ENCODE assay signal across 8 mouse cellular contexts in the genomic region with DNA sequence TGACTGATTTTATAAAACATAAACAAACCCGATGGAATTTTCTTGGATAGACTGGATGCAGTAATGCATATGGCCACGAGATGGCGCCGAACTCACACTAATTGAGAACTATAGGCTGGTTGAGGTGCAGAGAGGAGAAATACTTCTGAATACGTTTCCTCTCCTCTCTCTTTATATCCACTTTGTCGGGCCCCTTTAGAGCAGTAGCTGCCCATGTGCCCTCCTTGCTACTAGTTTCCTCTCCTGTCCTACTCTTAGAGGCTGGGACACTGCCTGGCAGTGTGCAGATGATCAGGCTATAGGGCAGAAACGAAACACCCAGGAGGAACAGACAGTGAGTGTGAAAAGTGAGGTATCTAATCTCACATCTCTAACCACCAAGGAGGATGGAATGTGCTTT. TPM values are rescaled to one million over a fixed set of nuclear protein-coding genes. Genes with fewer than 3 reads are reported as not detected.
DNase-seq lines count a peak whose midpoint lies in the region; ATAC-seq and TF ChIP-seq lines count a peak whose summit lies in the region.

No protein-coding gene starts in this region.

- no peak overlapping the region for H3K4me3 ChIP-seq in intestine, postnatal 0 days (ENCODE audit: low read depth, low read length)
- no peak overlapping the region for H3K4me3 ChIP-seq in midbrain, embryonic 10.5 days

- no peaks in the 10 kb centered on the region for H3K4me1 ChIP-seq in intestine, postnatal 0 days (replicated peaks; ENCODE audit: control insufficient read depth, insufficient read depth, low read length)
- H3K4me1 ChIP-seq in midbrain, embryonic 10.5 days = peaks cover 3% of the 10 kb centered on the region; the same call in 1 of the 2 replicates

- peak; percentile 51; the same call in 1 of the 2 replicates for ATAC-seq in cerebellum, adult (ENCODE audit: insufficient number of reproducible peaks, low FRiP score, low TSS enrichment)
- peak; percentile 83 for ATAC-seq in granulocyte monocyte progenitor cell, adult 5-6 weeks (replicated peaks; ENCODE audit: poor library complexity, severe bottlenecking)
- ATAC-seq in intestine, postnatal 0 days = peak; percentile 52; the same call in 1 of the 2 replicates

- H3K9me3 ChIP-seq in intestine, postnatal 0 days (ENCODE audit: control insufficient read depth) = no peaks in the 10 kb centered on the region
- H3K9me3 ChIP-seq in midbrain, embryonic 10.5 days (replicated peaks) = no peaks in the 10 kb centered on the region

- no peak overlapping the region for H3K9ac ChIP-seq in intestine, postnatal 0 days (ENCODE audit: low read depth, low read length)

- WGBS in intestine, postnatal 0 days = 5% methylated on average over 7 of the region's 7 CpGs
- WGBS in midbrain, embryonic 10.5 days = 14% methylated on average over 7 of the region's 7 CpGs

- DNase-seq in cerebellum, adult 11-12 months = no peak
- peak; percentile 59 to 60 for DNase-seq in cerebellum, postnatal 4 days (ENCODE audit: low spot score in 2 of 2)
- peak; percentile 60 to 66 for DNase-seq in left cerebral cortex, postnatal 36 days (ENCODE audit: low spot score in 2 of 2)
- peak; percentile 62 for DNase-seq in midbrain, embryonic 10.5 days (ENCODE audit: low spot score)
- peak; percentile 12 for DNase-seq in skeletal muscle tissue, adult 2 months (ENCODE audit: low read depth, low spot score)

- peak overlapping the region; percentile 51 for H3K4me2 ChIP-seq in intestine, postnatal 0 days (replicated peaks; ENCODE audit: low read depth)

- intact Hi-C loops in left cerebral cortex, postnatal 36 days (cut with DNase I) = no loop called here

- no peak overlapping the region for H3K27ac ChIP-seq in intestine, postnatal 0 days (ENCODE audit: low read depth, low read length)
- no peak overlapping the region for H3K27ac ChIP-seq in midbrain, embryonic 10.5 days (replicated peaks)

- H3K36me3 ChIP-seq in intestine, postnatal 0 days (ENCODE audit: control insufficient read depth, insufficient read depth) = no peaks in the 10 kb centered on the region
- H3K36me3 ChIP-seq in midbrain, embryonic 10.5 days = no peaks in the 10 kb centered on the region

- H3K27me3 ChIP-seq in intestine, postnatal 0 days (replicated peaks; ENCODE audit: control insufficient read depth, insufficient read depth, low read length) = no peaks in the 10 kb centered on the region
- H3K27me3 ChIP-seq in midbrain, embryonic 10.5 days (ENCODE audit: low read depth, poor library complexity, severe bottlenecking) = no peaks in the 10 kb centered on the region

- TF ChIP-seq CTCF in intestine, postnatal 0 days (IDR thresholded peaks at IDR 0.05; ENCODE audit: low read depth) = peak; percentile 86

RNA-seq across cellular contexts. Expression of a gene that starts 16.7 kb away (rescaled TPM):
- total RNA-seq in granulocyte monocyte progenitor cell, adult 5-6 weeks (2014; fragmentation: Nextera tagmentation) = not detected in 2 replicates
- not detected in 2 replicates for total RNA-seq in granulocyte monocyte progenitor cell, adult 5-6 weeks (2017)
- polyA plus RNA-seq in intestine, postnatal 0 days (2015; fragmentation: Nextera tagmentation; extraction: Ambion mirVana) = 10.2 and 12.0 TPM in 2 replicates
- total RNA-seq in left cerebral cortex, postnatal 36 days (2021) = not detected
- not detected in 2 replicates for polyA plus RNA-seq in midbrain, embryonic 10.5 days (2016; fragmentation: Nextera tagmentation; extraction: Ambion mirVana)

RNA-seq across cellular contexts. Expression of a gene that starts 33.2 kb away (rescaled TPM):
- not detected in 2 replicates for total RNA-seq in granulocyte monocyte progenitor cell, adult 5-6 weeks (2014; fragmentation: Nextera tagmentation)
- not detected in 2 replicates for total RNA-seq in granulocyte monocyte progenitor cell, adult 5-6 weeks (2017)
- not detected in 2 replicates for polyA plus RNA-seq in intestine, postnatal 0 days (2015; fragmentation: Nextera tagmentation; extraction: Ambion mirVana)
- total RNA-seq in left cerebral cortex, postnatal 36 days (2021) = under 1 TPM in 1 of 2 experiments, not detected in 1; 0.12 TPM
- polyA plus RNA-seq in midbrain, embryonic 10.5 days (2016; fragmentation: Nextera tagmentation; extraction: Ambion mirVana) = not detected in 2 replicates
